Mouse (Mus musculus) E14TG2a.4 (cell line): Measurements from ENCODE around the gene Glyr1.

Experiments
- H3K27me3 ChIP-seq: 2 replicates; pipeline ENCODE4 v1.6.1; 2014; ENCODE audit warnings: low read length, control low read depth; ENCODE audit not compliant: insufficient read depth
- H3K36me3 ChIP-seq: 2 replicates; pipeline ENCODE4 v1.6.1; 2014; ENCODE audit warnings: low read length, control low read depth; ENCODE audit not compliant: insufficient read depth
- H3K4me1 ChIP-seq: replicated peaks from 2 replicates; pipeline ENCODE4 v1.6.1; 2014; ENCODE audit warnings: low read depth, low read length, control low read depth
- H3K4me3 ChIP-seq: replicated peaks from 2 replicates; pipeline ENCODE4 v1.5.1; 2014; ENCODE audit warnings: mild to moderate bottlenecking, low read length
- H3K9me3 ChIP-seq: 2 replicates; pipeline ENCODE4 v1.6.1; 2014; ENCODE audit warnings: low read length, control low read depth
- CTCF ChIP-seq: conservative IDR thresholded peaks from 2 replicates; pipeline ENCODE4 v1.5.1; 2014; ENCODE audit warnings: low read length
- NANOG ChIP-seq: IDR thresholded peaks from 2 replicates; pipeline ENCODE4 v1.6.1; 2014; ENCODE audit warnings: borderline replicate concordance, low read length, mixed read lengths
- POU5F1 ChIP-seq: IDR thresholded peaks from 2 replicates; pipeline ENCODE4 v1.6.1; 2014; ENCODE audit warnings: low read length, borderline replicate concordance

Gene Glyr1

DNA sequence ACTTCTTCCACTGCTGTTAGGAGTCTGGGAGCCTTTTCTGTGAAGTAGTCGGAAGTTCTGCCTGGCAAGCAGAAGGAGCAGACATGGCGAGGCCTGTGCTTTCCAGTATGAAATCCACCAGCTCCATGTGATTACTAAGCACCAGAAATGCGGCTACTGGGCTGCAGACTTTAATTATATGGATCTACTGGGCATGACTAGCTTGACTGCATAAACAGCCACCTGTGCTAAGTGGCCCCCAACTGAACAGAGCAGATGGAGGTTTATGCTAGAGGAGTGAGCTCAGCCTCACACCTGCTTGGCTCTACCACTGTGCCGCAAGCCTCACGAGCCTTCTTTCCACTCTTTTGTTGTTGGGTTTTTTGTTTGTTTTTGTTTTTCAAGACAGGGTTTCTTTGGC lies 75.1 kb downstream of the Glyr1 start:
- Histone ChIP-seq H3K4me1 (peaks cover 32% of the 10 kb centered on the region), H3K4me3 (no peak overlapping the region), H3K36me3 (no peaks in the 10 kb centered on the region), H3K9me3 (no peaks in the 10 kb centered on the region), H3K27me3 (no peaks in the 10 kb centered on the region)
- no peak for TF ChIP-seq CTCF

DNA sequence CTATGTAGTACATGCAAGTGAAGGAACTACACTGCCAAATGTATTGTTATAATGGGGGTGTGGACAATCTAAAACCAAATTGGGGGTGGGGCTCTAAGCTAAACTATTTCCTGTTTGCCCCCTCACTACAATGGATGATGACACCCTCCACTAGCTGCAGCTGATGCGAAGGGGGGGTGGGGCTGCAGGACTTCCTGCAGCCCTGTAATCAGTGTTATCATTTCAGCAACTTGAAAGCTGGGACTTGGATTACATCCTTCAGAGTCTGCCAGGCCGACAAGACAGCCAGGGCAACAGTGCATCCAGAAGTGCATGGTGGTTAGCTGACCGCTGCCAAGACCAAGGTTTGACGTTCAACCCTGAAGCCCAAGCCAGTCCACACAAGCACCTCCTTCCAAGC lies 78.0 kb downstream of the Glyr1 start:
- Histone ChIP-seq H3K27me3 (no peaks in the 10 kb centered on the region), H3K9me3 (no peaks in the 10 kb centered on the region), H3K4me3 (0 out of 2 replicates have a peak overlapping the region, but pooled peaks have one; percentile 17), H3K36me3 (peaks cover 10% of the 10 kb centered on the region), H3K4me1 (peaks cover 26% of the 10 kb centered on the region)
- TF ChIP-seq POU5F1 (no peak), NANOG (no peak), CTCF (no peak)

DNA sequence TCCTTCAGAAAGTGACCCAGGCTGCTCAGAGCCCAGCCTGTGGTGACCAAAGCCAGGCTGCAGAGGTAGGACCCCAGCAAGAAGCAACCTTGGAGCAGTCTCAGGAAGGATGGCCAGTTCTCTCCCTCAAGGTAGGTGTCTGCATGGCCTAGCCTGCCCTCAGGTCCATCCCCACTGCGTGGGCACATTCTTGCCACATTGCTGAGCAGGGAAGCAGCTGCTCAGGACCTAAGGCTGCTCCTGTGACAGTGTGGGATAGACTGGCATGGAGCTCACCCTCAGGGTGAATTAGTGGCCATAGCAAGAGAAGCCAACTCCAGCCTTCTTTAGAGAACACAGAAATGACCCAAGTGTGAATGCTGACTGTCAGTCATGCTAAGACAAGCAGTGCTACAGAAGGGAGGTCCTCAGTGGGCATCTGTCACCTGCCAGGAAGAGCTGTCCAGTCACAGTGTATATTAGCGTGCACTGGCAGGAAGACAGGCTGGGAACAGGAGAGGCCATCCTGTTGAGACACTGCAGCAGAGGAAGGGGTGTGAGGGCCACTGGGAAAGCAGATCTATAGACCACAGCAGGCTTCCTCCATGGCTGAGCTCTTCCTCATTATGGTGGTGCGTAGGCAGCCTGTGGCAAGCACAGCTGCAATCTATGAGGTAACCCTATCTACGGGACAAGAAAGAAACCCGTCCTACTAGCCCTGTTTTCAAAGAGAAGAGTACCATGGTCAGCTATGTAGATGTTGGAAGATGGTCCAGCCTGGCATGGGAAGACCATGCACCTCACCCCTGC lies 80.4 kb downstream of the Glyr1 start:
- H3K4me3 ChIP-seq, result no peak overlapping the region
- TF ChIP-seq CTCF, result no peak
- TF ChIP-seq POU5F1, result no peak
- no peak for TF ChIP-seq NANOG
- H3K27me3 ChIP-seq, result no peaks in the 10 kb centered on the region
- peaks cover 18% of the 10 kb centered on the region for H3K36me3 ChIP-seq
- H3K9me3 ChIP-seq, result no peaks in the 10 kb centered on the region
- peaks cover 29% of the 10 kb centered on the region for H3K4me1 ChIP-seq

DNA sequence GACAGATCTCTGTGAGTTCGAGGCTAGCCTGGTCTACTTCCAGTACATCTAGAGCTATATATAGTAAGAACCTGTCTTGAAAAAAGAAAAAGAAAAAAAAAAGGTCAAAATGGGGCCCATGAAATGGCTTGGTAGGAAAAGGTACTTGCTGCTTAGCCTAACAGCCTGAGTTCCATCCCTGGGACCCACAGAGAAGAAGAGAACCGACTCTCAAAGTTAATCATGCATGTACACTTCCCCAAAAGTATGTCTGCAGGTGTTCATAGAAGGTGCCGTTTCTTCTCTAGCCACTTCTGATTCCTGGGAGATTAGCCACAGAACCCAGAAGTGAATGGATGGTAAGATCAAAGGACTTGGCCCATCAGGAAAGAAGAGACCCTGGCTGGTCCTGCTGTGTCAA lies 81.2 kb downstream of the Glyr1 start:
- peaks cover 30% of the 10 kb centered on the region for H3K4me1 ChIP-seq
- peaks cover 18% of the 10 kb centered on the region for H3K36me3 ChIP-seq
- TF ChIP-seq POU5F1, result no peak
- no peak for TF ChIP-seq CTCF
- TF ChIP-seq NANOG, result no peak
- H3K4me3 ChIP-seq, result no peak overlapping the region
- no peaks in the 10 kb centered on the region for H3K9me3 ChIP-seq
- no peaks in the 10 kb centered on the region for H3K27me3 ChIP-seq

DNA sequence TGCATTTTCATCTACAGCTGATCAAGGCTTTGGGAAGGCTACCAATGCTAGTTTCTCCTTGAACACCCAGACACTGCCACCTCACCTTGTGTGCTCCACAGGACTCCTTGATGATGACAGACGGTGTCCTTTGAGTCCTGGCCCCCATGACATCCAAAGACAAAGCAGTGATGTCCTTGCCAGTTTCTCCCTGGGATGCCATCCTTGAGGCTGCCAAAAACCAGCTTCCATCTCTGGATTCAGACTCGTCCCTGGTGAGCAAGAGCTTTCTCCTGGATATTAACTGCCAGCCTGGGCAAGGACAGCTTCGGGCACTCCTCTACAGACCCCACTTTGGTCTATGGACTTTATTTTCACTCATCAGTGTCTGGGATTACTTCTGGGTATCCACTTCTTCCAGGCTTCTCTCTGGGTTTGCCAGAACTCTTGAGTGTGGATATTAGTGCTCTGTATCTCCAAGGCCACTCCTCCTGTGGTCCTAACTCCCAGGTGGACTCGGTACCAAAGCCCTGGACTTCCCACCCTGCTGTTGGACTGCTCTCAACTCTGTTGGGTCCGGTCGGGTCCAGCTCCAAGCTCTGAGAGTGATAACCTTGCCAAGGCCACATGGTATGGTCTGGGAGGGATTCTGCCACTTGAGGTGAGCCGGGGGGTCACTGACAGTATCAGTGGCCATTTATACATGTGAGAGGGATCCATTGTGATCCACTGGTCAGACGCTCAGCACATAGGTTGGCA lies 84.1 kb downstream of the Glyr1 start:
- Histone ChIP-seq H3K9me3 (no peaks in the 10 kb centered on the region), H3K4me3 (peak overlapping the region; percentile 94; the same call in 1 of the 2 replicates), H3K27me3 (no peaks in the 10 kb centered on the region), H3K36me3 (peaks cover 22% of the 10 kb centered on the region), H3K4me1 (peaks cover 32% of the 10 kb centered on the region)
- TF ChIP-seq POU5F1 (no peak), NANOG (no peak), CTCF (no peak)

DNA sequence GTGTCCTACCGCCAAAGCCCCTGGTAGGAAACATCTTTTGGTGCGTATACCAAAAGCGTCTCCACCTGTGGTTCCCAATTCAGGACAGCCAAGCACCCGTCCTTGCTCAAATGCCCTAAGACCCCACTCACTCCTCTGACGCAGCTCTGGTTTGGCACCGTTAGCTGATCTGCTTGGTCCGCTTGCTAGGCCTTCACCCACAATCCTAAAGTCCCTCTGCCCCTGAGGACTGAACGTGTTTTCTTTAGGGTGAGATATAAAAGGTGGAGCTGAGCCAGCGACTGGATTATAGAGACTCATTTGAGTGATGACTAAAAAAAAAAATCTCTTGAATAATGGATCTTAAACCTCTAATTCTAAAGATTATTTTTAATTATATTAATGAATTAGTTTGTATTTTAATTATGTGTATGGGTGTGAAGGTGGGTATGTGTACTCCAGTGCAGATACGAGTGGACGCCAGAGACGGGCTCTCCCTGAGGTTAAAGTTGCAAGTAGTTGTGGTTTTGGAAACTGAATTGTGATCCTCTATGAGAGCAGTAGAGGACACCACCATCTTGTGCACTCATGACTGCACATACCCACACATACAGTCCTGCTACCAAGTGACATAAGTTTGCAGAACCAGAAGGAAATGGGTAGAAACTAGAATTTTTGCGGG lies 84.8 kb downstream of the Glyr1 start:
- Histone ChIP-seq H3K27me3 (no peaks in the 10 kb centered on the region), H3K9me3 (no peaks in the 10 kb centered on the region), H3K36me3 (peaks cover 29% of the 10 kb centered on the region), H3K4me3 (peak overlapping the region; percentile 94), H3K4me1 (peaks cover 29% of the 10 kb centered on the region)
- no peak for TF ChIP-seq CTCF
- no peak for TF ChIP-seq NANOG
- no peak for TF ChIP-seq POU5F1
